Mouse (Mus musculus) MEL (cell line): ENCODE results near the gene Lpxn.
A peak's percentile ranks its signal among the peaks of the same experiment; 100 is the strongest.

Experiments
- BHLHE40 ChIP-seq: IDR thresholded peaks from 2 replicates; pipeline ENCODE4 v1.6.1; 2012; ENCODE audit warnings: low read depth, mild to moderate bottlenecking, inconsistent platforms, low read length, improper control_type of control experiment, borderline replicate concordance
- MYC ChIP-seq: IDR thresholded peaks from 2 replicates; pipeline ENCODE4 v1.6.1; 2011; ENCODE audit warnings: low read depth, mild to moderate bottlenecking, low read length, improper control_type of control experiment, moderate library complexity
- ZC3H11A ChIP-seq: IDR thresholded peaks from 2 replicates; pipeline ENCODE4 v1.6.1; 2012; ENCODE audit warnings: low read depth, mild to moderate bottlenecking, inconsistent platforms, low read length, improper control_type of control experiment

DNA sequence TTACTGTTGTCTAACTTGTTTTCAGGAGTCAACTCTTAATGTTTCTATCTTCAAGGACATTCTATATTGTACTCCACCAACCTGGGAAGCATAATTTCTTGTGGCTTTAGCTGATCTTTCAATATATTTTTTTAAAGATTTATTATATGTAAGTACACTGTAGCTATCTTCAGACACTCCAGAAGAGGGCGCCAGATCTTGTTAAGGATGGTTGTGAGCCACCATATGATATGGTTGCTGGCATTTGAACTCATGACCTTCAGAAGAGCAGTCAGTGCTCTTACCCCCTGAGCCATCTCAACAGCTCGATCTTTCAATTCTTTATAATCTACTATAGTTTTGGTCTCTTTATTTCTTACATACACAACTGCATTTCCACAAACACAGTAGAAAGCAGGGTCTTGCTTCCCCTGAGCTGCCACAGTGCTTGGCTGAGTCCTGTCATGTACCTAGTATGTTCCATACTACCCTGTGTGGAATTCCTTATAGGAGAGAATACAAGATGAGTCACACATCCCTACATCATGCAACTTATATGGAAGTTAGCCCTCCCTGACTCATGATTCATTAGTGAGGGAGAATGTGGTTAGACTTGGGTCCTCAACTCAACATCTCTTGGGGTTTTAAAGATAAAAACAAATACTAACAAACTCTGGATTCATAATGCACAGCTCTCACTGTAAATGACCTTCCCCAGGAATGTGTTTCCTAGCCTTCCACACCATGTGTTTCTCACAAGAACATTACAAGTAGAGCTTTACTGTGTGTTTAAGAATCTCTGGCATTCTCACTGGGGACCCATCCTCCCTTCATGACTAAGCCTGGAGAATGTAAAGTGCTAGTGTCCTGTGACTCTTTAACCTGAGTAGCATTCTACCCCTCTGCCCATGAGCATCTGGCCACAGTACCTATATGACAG lies 33.5 kb upstream of the Lpxn start:
- no peak for TF ChIP-seq BHLHE40
- TF ChIP-seq ZC3H11A, result 0 out of 2 replicates have a peak, but pooled peaks have one; percentile 14
- no peak for TF ChIP-seq MYC
